Mouse (Mus musculus): Measurements from ENCODE around the gene Zfp408. TPM values are rescaled to one million over a fixed set of nuclear protein-coding genes. Genes with fewer than 3 reads are reported as not detected.

Gene Zfp408
- polyA plus RNA-seq (2012; ENCODE audit: insufficient read depth, low replicate concordance): 9.6 and 13.9 TPM in 2 replicates

GRCm38 (mm10) chr2:91649553-91650359 lies at the start of gene Zfp408, which contains the start of gene Arhgap1:
Gene Zfp408, minus strand, starts transcription at chr2:91649791.
Gene Arhgap1, plus strand, starts transcription at chr2:91649860.
- Histone ChIP-seq H3K27me3 (replicated peaks) (no peaks in the 10 kb centered on the region), H3K4me3 (replicated peaks) (peak within 1 kb of the TSS; percentile 99), H3K9me3 (no peaks in the 10 kb centered on the region), H3K36me3 (replicated peaks; ENCODE audit: low read length) (peaks cover 65% of the 10 kb centered on the region), H3K4me1 (peaks cover 77% of the 10 kb centered on the region)
- TF ChIP-seq GATA1 (IDR thresholded peaks at IDR 0.05; ENCODE audit: borderline replicate concordance, low read length): no peak
- peak; percentile 96 for TF ChIP-seq FLI1 (IDR thresholded peaks at IDR 0.05; ENCODE audit: low read length)

GRCm38 (mm10) chr2:91699225-91699624 lies 49.6 kb upstream of the Zfp408 start:
- Histone ChIP-seq H3K27me3 (replicated peaks) (no peaks in the 10 kb centered on the region), H3K4me1 (peaks cover 43% of the 10 kb centered on the region), H3K4me3 (replicated peaks) (no peak overlapping the region), H3K9me3 (no peaks in the 10 kb centered on the region), H3K36me3 (replicated peaks; ENCODE audit: low read length) (peaks cover 16% of the 10 kb centered on the region)
- TF ChIP-seq GATA1 (IDR thresholded peaks at IDR 0.05; ENCODE audit: borderline replicate concordance, low read length) (no peak), FLI1 (IDR thresholded peaks at IDR 0.05; ENCODE audit: low read length) (no peak)

DNA sequence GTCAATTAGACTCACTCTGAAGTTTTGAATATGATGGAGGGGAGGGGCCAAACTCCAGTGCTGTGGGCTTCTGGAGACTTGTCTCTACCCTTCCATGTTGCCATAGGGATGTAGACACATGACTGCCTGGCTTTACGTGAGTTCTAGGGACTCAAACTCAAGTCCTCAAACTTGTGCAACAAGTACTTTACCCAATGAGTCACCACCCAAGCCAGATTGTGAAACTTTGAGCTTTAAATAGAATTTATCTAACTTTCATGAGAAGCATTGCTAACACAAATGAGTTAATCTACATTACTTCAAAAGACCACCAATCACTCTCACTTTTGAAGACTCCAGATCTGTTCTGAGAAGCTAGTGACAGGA lies 46.6 kb upstream of the Zfp408 start:
- H3K4me1 ChIP-seq: peaks cover 38% of the 10 kb centered on the region

GRCm38 (mm10) chr2:91695436-91696224 lies 46.0 kb upstream of the Zfp408 start:
- peaks cover 34% of the 10 kb centered on the region for H3K4me1 ChIP-seq
- TF ChIP-seq FLI1 (IDR thresholded peaks at IDR 0.05; ENCODE audit: low read length) (no peak), GATA1 (IDR thresholded peaks at IDR 0.05; ENCODE audit: borderline replicate concordance, low read length) (no peak)
- no peak overlapping the region for H3K4me3 ChIP-seq (replicated peaks)
- H3K27me3 ChIP-seq (replicated peaks): no peaks in the 10 kb centered on the region
- H3K36me3 ChIP-seq (replicated peaks; ENCODE audit: low read length): peaks cover 44% of the 10 kb centered on the region
- H3K9me3 ChIP-seq: no peaks in the 10 kb centered on the region

More for the DNA sequence above, 46.6 kb upstream of the Zfp408 start:
- Histone ChIP-seq H3K27me3 (replicated peaks) (no peaks in the 10 kb centered on the region), H3K4me3 (replicated peaks) (no peak overlapping the region), H3K9me3 (no peaks in the 10 kb centered on the region), H3K36me3 (replicated peaks; ENCODE audit: low read length) (peaks cover 39% of the 10 kb centered on the region)
- no peak for TF ChIP-seq FLI1 (IDR thresholded peaks at IDR 0.05; ENCODE audit: low read length)
- no peak for TF ChIP-seq GATA1 (IDR thresholded peaks at IDR 0.05; ENCODE audit: borderline replicate concordance, low read length)

DNA sequence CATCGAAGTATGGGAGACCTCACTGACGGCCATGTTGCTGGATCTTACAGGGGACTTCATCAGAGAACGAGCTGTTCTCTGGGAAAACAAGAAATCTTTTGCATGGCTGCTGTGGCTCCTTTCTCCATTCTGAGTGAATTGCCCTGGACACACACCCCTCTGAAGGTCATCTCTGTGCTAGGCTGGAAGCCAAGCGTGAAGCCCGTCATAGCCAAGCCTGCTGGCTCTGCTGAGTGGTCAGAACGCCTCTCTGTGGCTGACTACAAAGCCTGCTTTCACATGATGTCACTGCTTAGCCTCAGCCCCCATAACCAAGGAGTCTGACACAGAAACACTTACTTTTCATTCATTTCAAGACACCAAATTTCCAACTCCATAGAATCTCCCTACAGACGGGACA lies 39.9 kb upstream of the Zfp408 start:
- Histone ChIP-seq H3K36me3 (replicated peaks; ENCODE audit: low read length) (peaks cover 81% of the 10 kb centered on the region), H3K4me1 (peaks cover 39% of the 10 kb centered on the region), H3K4me3 (replicated peaks) (no peak overlapping the region), H3K27me3 (replicated peaks) (no peaks in the 10 kb centered on the region), H3K9me3 (no peaks in the 10 kb centered on the region)
- TF ChIP-seq FLI1 (IDR thresholded peaks at IDR 0.05; ENCODE audit: low read length) (no peak), GATA1 (IDR thresholded peaks at IDR 0.05; ENCODE audit: borderline replicate concordance, low read length) (no peak)

DNA sequence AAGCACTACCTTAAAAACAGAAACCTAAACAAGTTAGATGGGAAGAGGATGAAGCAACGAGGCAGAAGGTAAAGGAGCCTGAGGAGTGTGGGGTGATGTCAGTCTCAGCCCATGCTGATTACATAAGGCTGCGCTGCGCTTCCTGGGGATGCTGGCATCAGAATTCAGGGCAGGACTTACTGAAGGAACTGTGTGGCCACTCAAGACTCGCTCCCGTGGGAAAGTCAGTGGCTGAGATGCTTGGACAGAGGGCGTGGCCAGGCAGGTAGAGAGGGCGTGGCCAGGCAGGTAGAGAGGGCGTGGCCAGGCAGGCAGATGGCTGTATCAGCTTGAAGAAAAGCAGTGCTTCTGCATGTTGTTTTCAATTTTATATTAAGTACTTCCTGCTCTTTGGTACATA lies 34.3 kb upstream of the Zfp408 start:
- Histone ChIP-seq H3K9me3 (no peaks in the 10 kb centered on the region), H3K4me3 (replicated peaks) (no peak overlapping the region), H3K36me3 (replicated peaks; ENCODE audit: low read length) (peaks cover 97% of the 10 kb centered on the region), H3K4me1 (peaks cover 61% of the 10 kb centered on the region), H3K27me3 (replicated peaks) (no peaks in the 10 kb centered on the region)
- no peak for TF ChIP-seq FLI1 (IDR thresholded peaks at IDR 0.05; ENCODE audit: low read length)
- no peak for TF ChIP-seq GATA1 (IDR thresholded peaks at IDR 0.05; ENCODE audit: borderline replicate concordance, low read length)

- H3K9me3 ChIP-seq: no peaks in the 10 kb centered on the region
- TF ChIP-seq GATA1 (IDR thresholded peaks at IDR 0.05; ENCODE audit: borderline replicate concordance, low read length) (no peak), FLI1 (IDR thresholded peaks at IDR 0.05; ENCODE audit: low read length) (no peak)
- H3K4me1 ChIP-seq: peaks cover 58% of the 10 kb centered on the region
- no peaks in the 10 kb centered on the region for H3K27me3 ChIP-seq (replicated peaks)
- H3K4me3 ChIP-seq (replicated peaks): no peak overlapping the region
- peaks cover 97% of the 10 kb centered on the region for H3K36me3 ChIP-seq (replicated peaks; ENCODE audit: low read length)
These were observed 33.3 kb upstream of the Zfp408 start for GRCm38 (mm10) chr2:91682850-91683249.

DNA sequence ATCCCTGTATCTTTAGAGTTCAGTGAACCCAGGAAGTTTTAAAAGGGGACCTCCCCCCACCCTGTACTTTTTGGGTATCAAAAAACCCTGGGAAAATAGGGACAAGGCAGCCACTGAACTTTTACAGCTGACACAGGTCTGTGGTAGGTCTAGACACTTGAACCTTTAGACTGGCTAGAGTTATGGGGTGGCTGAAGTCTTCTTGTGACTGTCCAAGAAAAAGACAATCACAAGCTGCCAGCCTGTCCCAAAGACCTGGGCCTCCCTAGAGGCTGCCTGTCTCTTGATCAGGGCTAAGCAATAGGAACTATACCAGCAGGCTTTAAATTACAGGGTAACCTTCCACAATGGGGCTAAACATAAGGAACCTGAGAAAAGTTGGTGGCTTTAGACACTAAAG lies 27.4 kb upstream of the Zfp408 start:
- H3K4me1 ChIP-seq: peaks cover 25% of the 10 kb centered on the region
- H3K4me3 ChIP-seq (replicated peaks): no peak overlapping the region
- no peak for TF ChIP-seq GATA1 (IDR thresholded peaks at IDR 0.05; ENCODE audit: borderline replicate concordance, low read length)
- no peak for TF ChIP-seq FLI1 (IDR thresholded peaks at IDR 0.05; ENCODE audit: low read length)
- peaks cover 99% of the 10 kb centered on the region for H3K36me3 ChIP-seq (replicated peaks; ENCODE audit: low read length)
- H3K27me3 ChIP-seq (replicated peaks): no peaks in the 10 kb centered on the region
- H3K9me3 ChIP-seq: no peaks in the 10 kb centered on the region

GRCm38 (mm10) chr2:91676420-91676819 lies 26.8 kb upstream of the Zfp408 start:
- Histone ChIP-seq H3K36me3 (replicated peaks; ENCODE audit: low read length) (peaks cover 99% of the 10 kb centered on the region), H3K4me1 (peaks cover 28% of the 10 kb centered on the region)
- TF ChIP-seq GATA1 (IDR thresholded peaks at IDR 0.05; ENCODE audit: borderline replicate concordance, low read length) (no peak), FLI1 (IDR thresholded peaks at IDR 0.05; ENCODE audit: low read length) (no peak)

GRCm38 (mm10) chr2:91674895-91675294 lies 25.3 kb upstream of the Zfp408 start:
- Histone ChIP-seq H3K27me3 (replicated peaks) (no peaks in the 10 kb centered on the region), H3K4me1 (peaks cover 26% of the 10 kb centered on the region), H3K9me3 (no peaks in the 10 kb centered on the region), H3K36me3 (replicated peaks; ENCODE audit: low read length) (peaks cover 97% of the 10 kb centered on the region), H3K4me3 (replicated peaks) (no peak overlapping the region)
- no peak for TF ChIP-seq FLI1 (IDR thresholded peaks at IDR 0.05; ENCODE audit: low read length)
- TF ChIP-seq GATA1 (IDR thresholded peaks at IDR 0.05; ENCODE audit: borderline replicate concordance, low read length): no peak

More at GRCm38 (mm10) chr2:91676420-91676819, 26.8 kb upstream of the Zfp408 start:
- Histone ChIP-seq H3K9me3 (no peaks in the 10 kb centered on the region), H3K4me3 (replicated peaks) (no peak overlapping the region), H3K27me3 (replicated peaks) (no peaks in the 10 kb centered on the region)
